Mouse (Mus musculus) bone marrow macrophage, adult 2 months (primary cell): ENCODE measurements around the gene Nrxn2.

Source experiments
- CTCF ChIP-seq: IDR thresholded peaks from 2 replicates; pipeline ENCODE4 v1.5.1; 2012; ENCODE audit warnings: low read depth, mild to moderate bottlenecking, low read length, moderate library complexity
- POLR2A ChIP-seq: IDR thresholded peaks from 2 replicates; pipeline ENCODE4 v1.6.1; 2012; ENCODE audit warnings: mild to moderate bottlenecking, low read depth, low read length, borderline replicate concordance

DNA sequence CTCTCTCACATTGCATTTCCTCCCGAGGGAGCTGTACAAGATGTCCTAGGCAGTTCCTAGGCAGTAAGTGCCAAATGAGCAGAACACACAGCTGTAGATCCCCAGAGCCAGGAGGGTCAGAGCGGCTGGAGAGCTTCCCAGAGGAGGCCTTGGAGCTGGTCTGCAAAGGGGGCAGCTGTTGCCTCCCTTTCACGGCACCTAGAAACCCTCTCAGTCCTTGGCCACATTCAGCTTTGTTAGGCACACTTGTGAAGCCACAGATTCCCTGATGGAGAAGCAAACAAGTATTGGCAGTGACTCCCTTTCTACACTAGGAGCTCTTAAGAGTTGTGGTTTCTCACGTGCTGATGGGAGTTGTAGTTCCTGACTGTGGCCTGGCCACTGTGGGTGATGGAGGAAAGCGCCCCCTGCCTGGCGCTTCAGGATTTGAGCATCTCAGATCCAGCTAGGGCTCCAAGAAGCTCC is 33.5 kb downstream of the Nrxn2 start:
- peak; percentile 33; the same call in 1 of the 2 replicates for TF ChIP-seq CTCF
- TF ChIP-seq POLR2A, result no peak
